Mouse (Mus musculus): Measurements from ENCODE around the gene Drd1. TPM values are rescaled to one million over a fixed set of nuclear protein-coding genes. Genes with fewer than 3 reads are reported as not detected.

Gene Drd1
- polyA plus RNA-seq, 1 experiment = 0.04 TPM

GRCm38 (mm10) chr13:54054962-54055361, 543 bp downstream of the Drd1 start:
- no peak for TF ChIP-seq CTCF (IDR thresholded peaks at IDR 0.05; ENCODE audit: borderline replicate concordance, control insufficient read depth, extremely low read depth, insufficient read depth, low read length, poor library complexity)
- no peak for TF ChIP-seq POLR2A (IDR thresholded peaks at IDR 0.05; ENCODE audit: control insufficient read depth, extremely low read depth, insufficient read depth, low read length, poor library complexity)
- no peaks in the 10 kb centered on the region; the same call in 1 of the 2 replicates for H3K27me3 ChIP-seq (ENCODE audit: control insufficient read depth, insufficient read depth, low read length)
- no peak overlapping the region for H3K4me3 ChIP-seq (ENCODE audit: control insufficient read depth, insufficient read depth, low read length)
- DNase-seq = no peak
- no peaks in the 10 kb centered on the region for H3K4me1 ChIP-seq (replicated peaks; ENCODE audit: control insufficient read depth, insufficient read depth, low read length)
- WGBS = 4% methylated on average over 20 of the region's 20 CpGs
- H3K36me3 ChIP-seq (ENCODE audit: control insufficient read depth, insufficient read depth, low read length) = no peaks in the 10 kb centered on the region
- no peak overlapping the region for H3K27ac ChIP-seq (ENCODE audit: control insufficient read depth, insufficient read depth, low read length)

DNA sequence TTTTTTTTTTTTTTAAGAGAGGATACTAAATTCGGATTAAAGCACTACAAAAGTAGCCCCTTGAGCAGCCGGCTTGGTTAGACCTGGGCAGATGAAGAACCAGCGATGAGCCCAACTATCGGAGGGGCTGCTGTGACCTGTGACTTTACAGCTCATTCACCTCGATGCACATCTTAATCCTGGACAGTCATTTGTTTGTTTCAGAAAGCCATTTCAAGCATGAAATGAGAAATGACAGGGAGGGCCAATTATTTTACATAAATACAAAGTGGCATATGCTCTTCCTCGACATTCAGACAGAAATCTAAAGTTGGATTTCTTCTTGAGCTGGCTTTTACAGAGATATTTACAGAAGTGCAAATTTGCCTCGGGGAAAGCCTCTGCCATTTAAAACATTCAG, 3.9 kb downstream of the Drd1 start:
- no peaks in the 10 kb centered on the region for H3K4me1 ChIP-seq (replicated peaks; ENCODE audit: control insufficient read depth, insufficient read depth, low read length)
- no peak overlapping the region for H3K27ac ChIP-seq (ENCODE audit: control insufficient read depth, insufficient read depth, low read length)
- no peak overlapping the region for H3K4me3 ChIP-seq (ENCODE audit: control insufficient read depth, insufficient read depth, low read length)
- TF ChIP-seq CTCF (IDR thresholded peaks at IDR 0.05; ENCODE audit: borderline replicate concordance, control insufficient read depth, extremely low read depth, insufficient read depth, low read length, poor library complexity) (no peak), POLR2A (IDR thresholded peaks at IDR 0.05; ENCODE audit: control insufficient read depth, extremely low read depth, insufficient read depth, low read length, poor library complexity) (no peak)
- H3K36me3 ChIP-seq (ENCODE audit: control insufficient read depth, insufficient read depth, low read length) = no peaks in the 10 kb centered on the region
- H3K27me3 ChIP-seq (ENCODE audit: control insufficient read depth, insufficient read depth, low read length) = no peaks in the 10 kb centered on the region; the same call in 1 of the 2 replicates
- no peak for DNase-seq
- 78% methylated on average over 7 of the region's 7 CpGs for WGBS

DNA sequence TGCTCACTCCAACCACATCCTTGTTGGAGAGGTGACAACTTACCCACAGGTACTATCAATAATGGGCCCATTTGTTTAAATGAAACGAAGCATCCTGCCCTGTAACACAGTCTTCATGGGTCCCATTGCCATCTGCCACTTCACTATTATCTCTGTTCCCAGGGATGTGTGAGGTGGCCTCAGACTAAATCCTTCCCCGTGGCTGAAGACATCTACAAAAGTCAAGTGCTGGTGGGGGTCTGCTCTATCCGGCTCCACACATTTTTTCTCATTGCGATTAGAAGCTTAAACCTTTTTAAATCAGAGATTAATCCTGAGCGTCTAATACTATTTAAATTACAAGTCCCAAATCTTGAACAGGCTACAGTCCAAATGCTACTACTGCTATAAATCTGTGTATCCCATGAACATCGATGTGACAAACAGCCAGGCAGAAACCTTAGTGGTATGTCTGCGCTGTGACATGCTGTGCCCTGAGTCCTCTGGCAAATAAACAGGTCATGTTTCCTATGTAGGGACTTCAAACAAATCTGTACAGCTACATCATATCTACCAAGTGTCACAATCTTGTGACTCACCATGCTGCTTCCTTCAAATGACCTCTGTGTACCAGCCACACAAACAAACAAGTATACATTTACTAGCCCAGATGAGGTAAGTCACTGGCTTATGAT, 6.7 kb downstream of the Drd1 start:
- Histone ChIP-seq H3K4me1 (replicated peaks; ENCODE audit: control insufficient read depth, insufficient read depth, low read length) (no peaks in the 10 kb centered on the region), H3K4me3 (ENCODE audit: control insufficient read depth, insufficient read depth, low read length) (no peak overlapping the region), H3K27me3 (ENCODE audit: control insufficient read depth, insufficient read depth, low read length) (no peaks in the 10 kb centered on the region), H3K36me3 (ENCODE audit: control insufficient read depth, insufficient read depth, low read length) (no peaks in the 10 kb centered on the region), H3K27ac (ENCODE audit: control insufficient read depth, insufficient read depth, low read length) (no peak overlapping the region)
- WGBS = 87% methylated on average over 7 of the region's 7 CpGs
- TF ChIP-seq POLR2A (IDR thresholded peaks at IDR 0.05; ENCODE audit: control insufficient read depth, extremely low read depth, insufficient read depth, low read length, poor library complexity) = no peak
- TF ChIP-seq CTCF (IDR thresholded peaks at IDR 0.05; ENCODE audit: borderline replicate concordance, control insufficient read depth, extremely low read depth, insufficient read depth, low read length, poor library complexity) = no peak
- DNase-seq = no peak

GRCm38 (mm10) chr13:54040256-54040655, 15.2 kb downstream of the Drd1 start:
- TF ChIP-seq POLR2A (IDR thresholded peaks at IDR 0.05; ENCODE audit: control insufficient read depth, extremely low read depth, insufficient read depth, low read length, poor library complexity) (no peak), CTCF (IDR thresholded peaks at IDR 0.05; ENCODE audit: borderline replicate concordance, control insufficient read depth, extremely low read depth, insufficient read depth, low read length, poor library complexity) (no peak)
- Histone ChIP-seq H3K4me1 (replicated peaks; ENCODE audit: control insufficient read depth, insufficient read depth, low read length) (no peaks in the 10 kb centered on the region), H3K36me3 (ENCODE audit: control insufficient read depth, insufficient read depth, low read length) (no peaks in the 10 kb centered on the region), H3K27ac (ENCODE audit: control insufficient read depth, insufficient read depth, low read length) (no peak overlapping the region), H3K4me3 (ENCODE audit: control insufficient read depth, insufficient read depth, low read length) (no peak overlapping the region), H3K27me3 (ENCODE audit: control insufficient read depth, insufficient read depth, low read length) (no peaks in the 10 kb centered on the region)
- 91% methylated on average over 2 of the region's 2 CpGs for WGBS
- DNase-seq = no peak

- DNase-seq = no peak
- no peak for TF ChIP-seq CTCF (IDR thresholded peaks at IDR 0.05; ENCODE audit: borderline replicate concordance, control insufficient read depth, extremely low read depth, insufficient read depth, low read length, poor library complexity)
- no peak for TF ChIP-seq POLR2A (IDR thresholded peaks at IDR 0.05; ENCODE audit: control insufficient read depth, extremely low read depth, insufficient read depth, low read length, poor library complexity)
- H3K27me3 ChIP-seq (ENCODE audit: control insufficient read depth, insufficient read depth, low read length) = no peaks in the 10 kb centered on the region
These were observed 17.6 kb downstream of the Drd1 start for GRCm38 (mm10) chr13:54037936-54038335.

GRCm38 (mm10) chr13:54035541-54035940, 20.0 kb downstream of the Drd1 start:
- Histone ChIP-seq H3K27ac (ENCODE audit: control insufficient read depth, insufficient read depth, low read length) (no peak overlapping the region), H3K36me3 (ENCODE audit: control insufficient read depth, insufficient read depth, low read length) (no peaks in the 10 kb centered on the region), H3K4me1 (replicated peaks; ENCODE audit: control insufficient read depth, insufficient read depth, low read length) (no peaks in the 10 kb centered on the region), H3K27me3 (ENCODE audit: control insufficient read depth, insufficient read depth, low read length) (no peaks in the 10 kb centered on the region), H3K4me3 (ENCODE audit: control insufficient read depth, insufficient read depth, low read length) (no peak overlapping the region)
- WGBS = 69% methylated on average over 1 of the region's 1 CpGs
- peak; percentile 9 for DNase-seq
- no peak for TF ChIP-seq CTCF (IDR thresholded peaks at IDR 0.05; ENCODE audit: borderline replicate concordance, control insufficient read depth, extremely low read depth, insufficient read depth, low read length, poor library complexity)
- TF ChIP-seq POLR2A (IDR thresholded peaks at IDR 0.05; ENCODE audit: control insufficient read depth, extremely low read depth, insufficient read depth, low read length, poor library complexity) = no peak

More at GRCm38 (mm10) chr13:54037936-54038335, 17.6 kb downstream of the Drd1 start:
- no peaks in the 10 kb centered on the region for H3K36me3 ChIP-seq (ENCODE audit: control insufficient read depth, insufficient read depth, low read length)
- H3K27ac ChIP-seq (ENCODE audit: control insufficient read depth, insufficient read depth, low read length) = no peak overlapping the region
- WGBS = 92% methylated on average over 4 of the region's 4 CpGs
- no peak overlapping the region for H3K4me3 ChIP-seq (ENCODE audit: control insufficient read depth, insufficient read depth, low read length)
- H3K4me1 ChIP-seq (replicated peaks; ENCODE audit: control insufficient read depth, insufficient read depth, low read length) = no peaks in the 10 kb centered on the region

All from thymus, adult 2 months (tissue).